Mouse (Mus musculus): ENCODE data around the gene Tacr1.

DNA sequence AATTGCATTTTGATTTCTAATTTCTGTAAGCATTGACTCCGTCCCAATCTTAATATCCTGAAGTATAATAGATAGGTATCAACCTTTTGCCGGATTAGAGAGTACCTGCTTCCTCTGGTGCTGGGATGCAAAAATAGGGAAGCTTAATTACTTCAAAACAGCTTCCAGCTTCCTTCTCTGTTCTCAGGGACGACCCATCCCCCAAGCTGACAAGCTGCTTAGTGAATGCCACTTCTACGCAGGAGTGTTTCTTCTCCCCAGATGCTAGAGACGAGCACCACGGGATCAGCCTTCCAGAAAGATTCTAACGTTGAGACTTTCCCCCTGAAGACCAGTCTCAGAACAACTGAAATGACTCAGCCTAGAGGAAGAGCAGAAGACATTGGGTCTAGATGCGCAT lies 134.5 kb downstream of the Tacr1 start:
- TF ChIP-seq CTCF (IDR thresholded peaks at IDR 0.05; ENCODE audit: control insufficient read depth, insufficient read depth, low read length) (no peak), POLR2A (IDR thresholded peaks at IDR 0.05; ENCODE audit: borderline replicate concordance, control insufficient read depth, low read depth, low read length) (no peak)
